Mouse (Mus musculus) limb, embryonic 13.5 days (tissue): ENCODE results near the gene Slc25a31. TPM values are rescaled to one million over a fixed set of nuclear protein-coding genes. Genes with fewer than 3 reads are reported as not detected.

Experiments
- ATAC-seq: fragments of 200-750 bp; cut with Nextera tagmentation; 2 replicates; pipeline ENCODE4 v1.8.0; 2017; ENCODE audit warnings: low read depth, moderate number of reproducible peaks, moderate TSS enrichment; ENCODE audit not compliant: low FRiP score
- H3K27ac ChIP-seq: fragments of 300-500 bp; sonication (generic); 2 replicates; pipeline ENCODE4 v1.5.1; 2015; ENCODE audit warnings: inconsistent platforms, mild to moderate bottlenecking, moderate library complexity
- H3K27me3 ChIP-seq: fragments of 300-500 bp; sonication (generic); 2 replicates; pipeline ENCODE4 v1.6.1; 2015; ENCODE audit warnings: mild to moderate bottlenecking, inconsistent platforms
- H3K36me3 ChIP-seq: fragments of 300-500 bp; sonication (generic); 2 replicates; pipeline ENCODE4 v1.6.1; 2015; ENCODE audit warnings: inconsistent platforms, mild to moderate bottlenecking, moderate library complexity
- H3K4me1 ChIP-seq: fragments of 300-500 bp; sonication (generic); 2 replicates; pipeline ENCODE4 v1.6.1; 2015; ENCODE audit warnings: inconsistent platforms
- H3K4me2 ChIP-seq: fragments of 300-500 bp; sonication (generic); replicated peaks from 2 replicates; pipeline ENCODE4 v1.6.1; 2015; ENCODE audit warnings: inconsistent platforms, mild to moderate bottlenecking, moderate library complexity
- H3K4me3 ChIP-seq: fragments of 300-500 bp; sonication (generic); 2 replicates; pipeline ENCODE4 v1.5.1; 2015; ENCODE audit warnings: moderate library complexity, mild to moderate bottlenecking, inconsistent platforms
- H3K9ac ChIP-seq: fragments of 300-500 bp; sonication (generic); 2 replicates; pipeline ENCODE4 v1.6.1; 2015; ENCODE audit warnings: mild to moderate bottlenecking, inconsistent platforms
- H3K9me3 ChIP-seq: fragments of 300-500 bp; sonication (generic); 2 replicates; pipeline ENCODE4 v1.6.1; 2016; ENCODE audit warnings: inconsistent platforms
- WGBS: fragments of 180-500 bp; shearing (Covaris S2); methylation state at CpG from one replicate; pipeline ENCODE4 v1.1.7; 2015; 5-methylcytosine and 5-hydroxymethylcytosine counted together
- polyA plus RNA-seq: library from polyadenylated mRNA; unstranded; fragments of >200 nt; fragmentation: Nextera tagmentation; extraction: Ambion mirVana; gene quantifications from 2 replicates; pipeline ENCODE4 v1.2.1, GENCODE M21; 2015

Gene Slc25a31
- polyA plus RNA-seq, 1 experiment from 2014 or later: 0.25 TPM

DNA sequence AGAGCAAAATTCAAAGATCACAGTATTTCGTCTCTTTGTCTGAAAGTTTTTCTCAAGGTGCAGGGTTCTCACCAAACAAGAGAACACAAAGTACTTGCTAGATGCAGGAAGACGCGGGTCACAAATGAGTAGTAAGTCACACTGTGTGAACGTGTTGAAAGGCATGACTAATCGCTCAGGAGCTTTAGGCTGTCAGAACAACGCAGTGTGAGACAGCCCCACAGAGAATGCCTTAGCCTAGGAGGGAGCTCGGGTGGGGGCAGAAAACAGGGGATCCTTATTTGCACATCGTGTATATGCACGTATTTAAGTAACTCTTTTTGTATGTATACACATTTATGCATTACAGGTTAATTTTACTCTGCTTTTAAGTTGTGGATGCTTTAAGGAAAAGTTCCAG is 21.8 kb upstream of the Slc25a31 start:
- ATAC-seq: no peak
- Histone ChIP-seq H3K27me3 (no peaks in the 10 kb centered on the region), H3K9me3 (no peaks in the 10 kb centered on the region), H3K4me1 (peaks cover 15% of the 10 kb centered on the region), H3K36me3 (peaks cover 9% of the 10 kb centered on the region), H3K4me3 (no peak overlapping the region), H3K27ac (0 out of 2 replicates have a peak overlapping the region, but pooled peaks have one; percentile 10), H3K9ac (no peak overlapping the region; the same call in 1 of the 2 replicates), H3K4me2 (no peak overlapping the region)
- WGBS: 50% methylated on average over 9 of the region's 9 CpGs

DNA sequence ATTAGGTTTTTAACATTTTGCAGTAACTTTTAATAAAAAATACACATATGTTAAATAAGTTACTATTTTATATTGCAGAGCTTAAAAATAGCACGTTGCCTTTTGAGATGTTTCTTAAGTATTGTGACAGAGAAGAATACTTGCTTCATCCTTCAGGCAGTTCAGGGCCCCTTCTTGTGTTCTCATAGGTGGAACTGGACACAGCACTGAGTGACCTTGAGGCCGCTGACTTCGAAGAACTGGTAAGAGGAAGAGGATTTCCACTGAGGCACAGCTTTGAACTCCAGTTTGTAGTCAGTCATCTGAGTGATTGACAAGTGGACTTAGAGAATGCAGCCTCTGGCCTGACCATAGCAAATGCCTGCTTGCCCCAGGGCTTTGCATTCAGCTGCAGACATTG is 21.1 kb upstream of the Slc25a31 start:
- Histone ChIP-seq H3K9me3 (no peaks in the 10 kb centered on the region), H3K4me3 (no peak overlapping the region), H3K27ac (no peak overlapping the region), H3K36me3 (peaks cover 10% of the 10 kb centered on the region), H3K4me1 (peaks cover 15% of the 10 kb centered on the region), H3K27me3 (no peaks in the 10 kb centered on the region), H3K9ac (no peak overlapping the region), H3K4me2 (no peak overlapping the region)
- no peak for ATAC-seq
- 88% methylated on average over 3 of the region's 3 CpGs for WGBS

GRCm38 (mm10) chr3:40691566-40691965 is 17.1 kb upstream of the Slc25a31 start:
- H3K9ac ChIP-seq: no peak overlapping the region
- no peak for ATAC-seq
- peaks cover 21% of the 10 kb centered on the region for H3K36me3 ChIP-seq
- no peaks in the 10 kb centered on the region for H3K9me3 ChIP-seq
- H3K4me3 ChIP-seq: no peak overlapping the region
- no peaks in the 10 kb centered on the region for H3K27me3 ChIP-seq
- H3K4me1 ChIP-seq: peaks cover 4% of the 10 kb centered on the region; the same call in 1 of the 2 replicates
- H3K4me2 ChIP-seq: no peak overlapping the region
- H3K27ac ChIP-seq: no peak overlapping the region
- 89% methylated on average over 6 of the region's 6 CpGs for WGBS

GRCm38 (mm10) chr3:40693435-40693834 is 15.2 kb upstream of the Slc25a31 start:
- 90% methylated on average over 10 of the region's 10 CpGs for WGBS
- Histone ChIP-seq H3K9me3 (no peaks in the 10 kb centered on the region), H3K4me2 (no peak overlapping the region), H3K36me3 (peaks cover 25% of the 10 kb centered on the region), H3K9ac (no peak overlapping the region), H3K4me3 (no peak overlapping the region), H3K27me3 (no peaks in the 10 kb centered on the region), H3K27ac (no peak overlapping the region), H3K4me1 (no peaks in the 10 kb centered on the region)
- ATAC-seq: no peak

GRCm38 (mm10) chr3:40693960-40694359 is 14.7 kb upstream of the Slc25a31 start:
- Histone ChIP-seq H3K4me2 (no peak overlapping the region), H3K4me1 (no peaks in the 10 kb centered on the region), H3K9ac (no peak overlapping the region), H3K4me3 (no peak overlapping the region), H3K36me3 (peaks cover 26% of the 10 kb centered on the region), H3K27ac (no peak overlapping the region), H3K27me3 (no peaks in the 10 kb centered on the region), H3K9me3 (no peaks in the 10 kb centered on the region)
- WGBS: 90% methylated on average over 7 of the region's 7 CpGs
- ATAC-seq: no peak

- Histone ChIP-seq H3K4me2 (no peak overlapping the region), H3K36me3 (peaks cover 26% of the 10 kb centered on the region), H3K9ac (no peak overlapping the region), H3K4me3 (no peak overlapping the region), H3K9me3 (no peaks in the 10 kb centered on the region), H3K4me1 (no peaks in the 10 kb centered on the region), H3K27me3 (no peaks in the 10 kb centered on the region), H3K27ac (no peak overlapping the region)
- ATAC-seq: no peak; the same call in 1 of the 2 replicates
- 68% methylated on average over 2 of the region's 2 CpGs for WGBS
These were observed 14.2 kb upstream of the Slc25a31 start for GRCm38 (mm10) chr3:40694438-40694837.

DNA sequence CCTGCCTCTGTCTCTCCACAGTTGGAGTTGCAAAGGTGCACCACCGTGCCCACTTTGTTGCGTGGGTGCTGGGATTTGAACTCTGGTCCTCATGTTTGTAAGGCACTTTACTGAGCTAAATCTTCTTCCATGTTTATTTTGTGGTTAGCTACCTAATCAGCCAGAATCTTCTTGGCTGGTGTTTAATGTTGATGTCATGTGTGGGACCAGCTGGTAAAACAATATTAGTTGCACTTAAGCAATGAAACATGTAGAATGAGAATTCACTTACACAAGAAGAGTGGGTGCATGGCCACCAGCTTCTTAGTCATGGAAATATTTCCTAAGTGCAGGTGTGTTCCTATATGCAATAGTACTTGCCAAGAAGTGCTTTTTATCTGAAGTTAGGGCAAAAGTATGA is 13.5 kb upstream of the Slc25a31 start:
- H3K4me1 ChIP-seq: no peaks in the 10 kb centered on the region
- H3K36me3 ChIP-seq: peaks cover 30% of the 10 kb centered on the region
- no peak overlapping the region for H3K27ac ChIP-seq
- H3K4me3 ChIP-seq: no peak overlapping the region
- no peak overlapping the region for H3K4me2 ChIP-seq
- 95% methylated on average over 2 of the region's 2 CpGs for WGBS
- no peak overlapping the region for H3K9ac ChIP-seq
- H3K27me3 ChIP-seq: no peaks in the 10 kb centered on the region
- no peak for ATAC-seq
- no peaks in the 10 kb centered on the region for H3K9me3 ChIP-seq

DNA sequence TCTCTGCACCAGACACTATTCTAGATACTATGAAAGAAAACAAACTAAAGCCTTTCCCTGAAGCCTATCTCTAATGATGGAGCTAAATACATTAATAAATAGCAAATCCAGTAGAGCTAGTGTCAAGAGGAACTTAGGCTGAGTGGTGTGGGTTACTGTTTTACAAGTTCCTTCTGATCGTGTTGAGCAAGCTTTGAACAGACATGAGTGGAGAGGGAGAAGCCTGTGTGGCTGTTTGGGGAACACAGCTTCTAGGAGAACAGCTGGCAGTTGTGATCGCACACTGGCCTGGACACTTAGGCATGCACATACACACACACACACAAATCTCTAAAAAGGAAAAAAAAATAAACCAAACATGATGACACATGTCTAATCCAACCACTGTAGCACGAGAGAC is 9.8 kb upstream of the Slc25a31 start:
- no peak for ATAC-seq
- Histone ChIP-seq H3K4me2 (no peak overlapping the region), H3K9me3 (no peaks in the 10 kb centered on the region), H3K4me3 (no peak overlapping the region), H3K9ac (no peak overlapping the region), H3K27me3 (no peaks in the 10 kb centered on the region), H3K4me1 (no peaks in the 10 kb centered on the region), H3K36me3 (peaks cover 21% of the 10 kb centered on the region), H3K27ac (no peak overlapping the region)
- WGBS: 88% methylated on average over 3 of the region's 3 CpGs

GRCm38 (mm10) chr3:40704816-40705430 is 3.7 kb upstream of the Slc25a31 start:
- H3K4me3 ChIP-seq: no peak overlapping the region
- H3K27me3 ChIP-seq: no peaks in the 10 kb centered on the region
- H3K36me3 ChIP-seq: peaks cover 4% of the 10 kb centered on the region; the same call in 1 of the 2 replicates
- H3K9ac ChIP-seq: no peak overlapping the region
- WGBS: 85% methylated on average over 5 of the region's 5 CpGs
- no peak for ATAC-seq
- H3K9me3 ChIP-seq: peaks cover 7% of the 10 kb centered on the region; the same call in 1 of the 2 replicates
- H3K4me1 ChIP-seq: no peaks in the 10 kb centered on the region
- H3K4me2 ChIP-seq: no peak overlapping the region
- no peak overlapping the region for H3K27ac ChIP-seq

DNA sequence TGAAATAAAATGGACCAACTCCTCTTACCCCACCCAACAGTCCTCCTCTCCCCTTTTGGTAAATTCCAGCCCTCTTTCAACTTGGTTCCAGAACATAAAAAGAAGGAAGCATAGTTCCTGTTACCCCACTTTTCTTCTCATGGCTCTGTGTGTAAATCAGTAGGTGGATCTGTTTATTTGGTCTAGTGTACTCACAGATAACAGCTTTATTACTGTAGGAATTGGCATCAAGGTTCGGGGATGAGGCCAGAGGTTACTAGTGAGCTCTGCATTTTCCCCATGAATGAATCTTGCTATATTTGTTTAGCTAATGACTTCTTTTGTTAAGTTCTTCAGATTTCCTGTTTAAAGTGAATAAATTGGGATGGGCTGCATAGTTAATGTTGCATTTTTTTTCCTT is 7.4 kb downstream of the Slc25a31 start:
- no peak overlapping the region for H3K4me2 ChIP-seq
- H3K27me3 ChIP-seq: no peaks in the 10 kb centered on the region
- no peak overlapping the region for H3K9ac ChIP-seq
- 39% methylated on average over 1 of the region's 1 CpGs for WGBS
- H3K4me1 ChIP-seq: no peaks in the 10 kb centered on the region
- H3K27ac ChIP-seq: no peak overlapping the region
- ATAC-seq: no peak
- no peaks in the 10 kb centered on the region for H3K9me3 ChIP-seq
- H3K4me3 ChIP-seq: no peak overlapping the region
- no peaks in the 10 kb centered on the region for H3K36me3 ChIP-seq

DNA sequence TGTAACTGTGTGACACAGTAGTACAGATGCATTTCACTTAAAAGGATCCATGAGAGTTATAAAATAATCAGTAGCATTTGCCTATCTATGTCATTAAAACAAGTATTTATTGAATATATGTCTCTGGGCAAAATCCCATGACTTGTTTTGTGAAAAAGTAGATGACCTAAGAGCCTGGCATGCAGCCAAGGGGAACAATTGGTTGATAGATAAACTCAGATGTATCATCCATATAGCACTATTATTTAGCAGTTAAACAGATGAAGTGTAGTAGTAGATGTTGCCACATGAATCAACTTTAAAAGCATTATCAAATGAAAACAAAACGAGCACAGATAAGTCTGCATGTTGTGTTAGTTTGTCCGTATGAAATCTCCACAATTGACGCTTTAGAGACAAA is 10.4 kb downstream of the Slc25a31 start:
- 80% methylated on average over 3 of the region's 3 CpGs for WGBS
- no peaks in the 10 kb centered on the region for H3K4me1 ChIP-seq
- no peak overlapping the region for H3K4me2 ChIP-seq
- no peaks in the 10 kb centered on the region for H3K9me3 ChIP-seq
- no peak overlapping the region for H3K4me3 ChIP-seq
- H3K36me3 ChIP-seq: no peaks in the 10 kb centered on the region
- no peak for ATAC-seq
- H3K9ac ChIP-seq: no peak overlapping the region
- H3K27me3 ChIP-seq: no peaks in the 10 kb centered on the region
- H3K27ac ChIP-seq: no peak overlapping the region

DNA sequence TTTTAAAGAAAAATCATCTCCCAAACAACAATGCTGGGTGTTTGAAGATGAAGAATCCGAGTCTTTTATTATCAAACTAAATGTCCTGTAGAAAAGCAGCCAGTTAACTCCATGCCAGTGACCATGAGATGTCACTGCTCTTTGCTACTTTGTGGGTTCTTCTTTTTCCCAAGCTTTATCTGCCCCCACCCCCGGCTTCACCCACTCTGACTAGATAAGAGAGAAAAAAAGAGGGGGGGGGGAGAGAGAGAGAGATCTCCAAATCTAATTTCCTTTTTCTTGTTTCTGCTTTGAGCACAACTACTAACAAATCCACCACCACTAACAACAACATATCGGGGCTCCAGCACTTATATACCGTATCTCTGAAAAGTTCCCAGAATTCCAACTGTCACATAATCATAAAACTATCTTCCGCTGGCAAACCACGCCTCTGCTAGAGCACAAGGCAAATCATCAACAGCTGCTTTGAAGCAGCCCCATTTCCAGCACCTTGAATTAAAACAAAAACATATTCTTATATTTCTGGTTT is 29.8 kb downstream of the Slc25a31 start:
- H3K27ac ChIP-seq: no peak overlapping the region
- H3K9me3 ChIP-seq: no peaks in the 10 kb centered on the region
- WGBS: 74% methylated on average over 6 of the region's 6 CpGs
- H3K27me3 ChIP-seq: 0 out of 2 replicates have a peak, but pooled peaks cover under 1% of the 10 kb centered on the region
- no peak overlapping the region for H3K4me3 ChIP-seq
- no peak overlapping the region for H3K4me2 ChIP-seq
- no peak overlapping the region for H3K9ac ChIP-seq
- no peak for ATAC-seq
- H3K4me1 ChIP-seq: no peaks in the 10 kb centered on the region
- H3K36me3 ChIP-seq: no peaks in the 10 kb centered on the region
